Mouse (Mus musculus): ENCODE measurements around the gene Cbfa2t3.

DNA sequence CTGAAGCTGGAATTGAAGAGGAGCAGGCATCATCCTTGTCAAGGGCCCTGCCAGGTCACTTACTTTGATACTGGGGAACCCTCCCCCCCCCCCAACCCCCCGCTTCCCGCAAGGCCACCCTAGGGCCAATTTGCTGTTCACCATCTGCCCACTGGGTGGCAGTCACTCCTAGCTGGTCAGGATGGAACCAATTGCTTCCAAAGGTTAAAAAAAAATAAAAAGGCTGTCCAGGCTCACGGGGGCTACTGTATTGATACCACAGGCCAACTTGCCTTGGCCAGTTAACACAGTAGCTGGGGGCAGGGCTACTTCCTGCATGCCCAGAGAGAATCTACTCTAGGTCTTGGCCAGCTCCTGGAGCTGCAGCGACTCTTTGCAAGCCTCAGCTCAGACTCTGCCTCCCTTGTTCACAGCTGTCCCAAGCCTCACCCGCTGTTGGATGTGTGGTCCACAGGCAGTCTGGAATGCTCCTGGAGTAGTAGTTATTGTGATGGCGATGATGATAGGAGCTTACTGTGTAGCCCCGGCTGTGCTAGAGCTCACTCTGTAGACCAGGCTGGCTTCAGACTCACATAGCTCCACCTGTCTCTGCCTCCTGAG, 80.9 kb downstream of the Cbfa2t3 start:
- peak; percentile 20 for TF ChIP-seq CTCF (conservative IDR thresholded peaks at IDR 0.05; ENCODE audit: low read length)
- no peak for TF ChIP-seq POU5F1 (IDR thresholded peaks at IDR 0.05; ENCODE audit: borderline replicate concordance, low read length)
- no peak for TF ChIP-seq NANOG (IDR thresholded peaks at IDR 0.05; ENCODE audit: borderline replicate concordance, low read length)

Data from E14TG2a.4 (cell line).